Mouse (Mus musculus): ENCODE data around the gene Vps50. TPM values are rescaled to one million over a fixed set of nuclear protein-coding genes. Genes with fewer than 3 reads are reported as not detected.
"Not testable (repeated sequence)": the region's sequence is repeated elsewhere in the genome, so short reads cannot be mapped to it uniquely, and the experiment has no call there.

Vps50 gene
- total RNA-seq, 2 experiments from 2014 or later, result 16.3 to 17.8 TPM

DNA sequence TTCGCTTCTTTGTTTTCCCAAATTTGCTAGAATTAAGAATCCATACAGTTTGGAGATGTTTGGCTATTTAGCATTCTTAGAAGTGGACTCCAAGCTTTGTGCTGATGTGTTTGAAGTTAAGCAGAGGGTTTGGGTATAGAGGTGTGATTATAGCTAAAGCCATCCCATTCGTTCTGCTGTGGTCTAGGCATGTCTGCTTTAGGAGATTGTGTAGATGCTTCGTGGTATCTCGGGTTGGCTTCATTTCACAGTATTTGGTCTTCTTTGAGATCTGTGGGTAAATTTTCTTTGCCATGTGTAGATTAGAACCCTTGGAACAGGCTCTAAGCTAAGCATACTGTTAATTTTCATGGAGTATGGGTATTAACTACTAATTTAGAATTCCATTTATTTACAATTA is 30.0 kb downstream of the Vps50 start:
- no peak for DNase-seq
- intact Hi-C loops (cut with DNase I), result no loop called here

GRCm38 (mm10) chr6:3531445-3531844 is 33.3 kb downstream of the Vps50 start:
- intact Hi-C loops (cut with DNase I), result no loop called here
- DNase-seq, result no peak

DNA sequence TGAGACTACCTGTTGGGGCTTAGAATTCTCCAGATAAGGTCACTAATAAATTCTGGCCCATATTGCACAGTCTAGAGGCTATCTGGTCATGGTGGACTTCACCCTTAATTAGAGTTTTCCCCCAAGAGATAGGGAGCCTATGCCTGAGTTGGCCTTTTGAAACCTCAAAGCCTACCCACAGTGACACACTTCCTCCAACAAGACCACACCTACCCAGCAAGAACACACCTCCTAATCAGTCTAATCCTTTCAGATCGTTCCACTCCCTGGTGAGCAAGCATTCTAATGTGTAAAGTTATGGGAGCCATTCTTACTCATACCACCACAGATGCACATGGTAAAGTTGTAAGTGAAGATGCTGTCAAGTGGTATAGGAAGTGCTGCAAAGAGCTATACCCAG is 37.9 kb downstream of the Vps50 start:
- no peak for DNase-seq
- intact Hi-C loops (cut with DNase I), result no loop called here

- DNase-seq, result no peak
- intact Hi-C loops (cut with DNase I), result no loop called here
Observed at GRCm38 (mm10) chr6:3539470-3539869, 41.3 kb downstream of the Vps50 start.

DNA sequence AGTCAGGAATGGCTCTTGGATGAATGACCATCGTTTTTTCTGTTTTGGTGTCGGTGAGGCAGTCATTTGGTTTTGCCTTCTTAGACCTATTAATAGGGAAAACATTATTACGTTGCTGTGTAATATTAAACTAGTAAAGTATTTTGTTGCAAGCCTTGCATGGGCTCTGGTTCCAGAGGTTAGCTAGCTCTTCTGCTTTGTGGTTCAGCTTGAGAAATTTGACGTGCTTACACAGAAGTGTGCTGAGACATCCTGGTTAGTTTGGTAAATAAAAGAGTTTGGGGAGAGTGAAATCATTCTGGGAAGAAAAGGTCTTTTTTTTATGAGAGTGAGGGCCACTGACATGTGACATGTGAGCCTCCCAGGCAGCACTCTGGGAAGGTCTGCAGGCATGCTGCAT is 45.7 kb downstream of the Vps50 start:
- no peak for DNase-seq
- intact Hi-C loops (cut with DNase I), result no loop called here

DNA sequence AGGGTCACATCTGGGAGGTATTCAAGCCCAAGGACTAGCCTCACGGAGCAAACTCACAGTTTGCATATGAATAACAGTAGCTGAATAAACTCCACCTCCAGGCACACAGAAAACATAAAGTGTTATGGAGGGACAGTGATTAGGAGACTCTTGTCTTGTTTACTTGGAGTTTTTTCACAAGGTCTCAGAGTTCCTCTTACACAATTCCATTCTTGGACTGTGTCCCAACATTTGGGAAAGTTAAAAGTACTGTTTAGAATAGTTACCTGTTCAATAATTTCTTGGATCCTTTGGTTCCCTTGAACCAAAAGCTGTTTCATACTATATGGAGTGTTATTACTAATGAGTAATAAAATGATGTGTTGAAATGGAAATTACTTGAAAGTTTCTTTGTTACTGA is 46.8 kb downstream of the Vps50 start:
- no peak for DNase-seq
- intact Hi-C loops (cut with DNase I), result no loop called here

DNA sequence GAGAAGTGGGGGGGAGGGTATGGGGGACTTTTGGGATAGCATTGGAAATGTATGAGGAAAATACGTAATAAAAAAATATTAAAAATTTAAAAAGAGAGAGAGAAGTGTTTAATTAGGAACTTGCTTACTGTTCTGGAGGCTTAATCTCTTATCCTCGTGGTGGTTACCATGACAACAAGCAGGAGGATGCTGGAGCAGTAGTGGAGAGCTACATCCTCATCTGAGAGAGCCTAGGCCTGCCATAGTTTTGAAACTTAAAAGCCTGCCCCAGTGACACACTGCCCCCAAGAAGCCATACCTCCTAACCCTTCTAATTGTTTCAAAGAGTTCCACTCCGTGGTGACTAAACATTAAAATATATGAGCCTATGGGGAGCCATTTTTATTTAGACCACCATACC is 50.8 kb downstream of the Vps50 start:
- no peak for DNase-seq
- intact Hi-C loops (cut with DNase I), result no loop called here

DNA sequence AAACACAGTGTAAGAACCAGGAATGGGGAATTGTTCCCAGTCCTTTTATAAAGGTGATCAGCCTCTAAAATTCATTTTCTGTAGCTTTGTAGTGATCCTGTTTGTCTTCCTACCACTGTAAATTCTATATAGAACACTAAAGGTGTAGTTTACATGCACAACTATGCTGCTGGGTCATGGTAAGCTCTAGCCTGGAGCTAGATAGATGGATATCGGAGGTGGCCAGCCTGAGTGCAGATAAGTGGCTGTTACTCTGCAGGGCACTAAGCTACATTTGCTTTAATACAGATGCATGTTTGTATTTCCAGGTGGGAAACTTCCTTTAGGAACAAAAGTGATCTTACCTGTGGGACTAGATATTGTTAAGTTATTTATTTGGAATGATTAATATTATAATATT is 51.8 kb downstream of the Vps50 start:
- DNase-seq, result no peak
- intact Hi-C loops (cut with DNase I), result no loop called here

DNA sequence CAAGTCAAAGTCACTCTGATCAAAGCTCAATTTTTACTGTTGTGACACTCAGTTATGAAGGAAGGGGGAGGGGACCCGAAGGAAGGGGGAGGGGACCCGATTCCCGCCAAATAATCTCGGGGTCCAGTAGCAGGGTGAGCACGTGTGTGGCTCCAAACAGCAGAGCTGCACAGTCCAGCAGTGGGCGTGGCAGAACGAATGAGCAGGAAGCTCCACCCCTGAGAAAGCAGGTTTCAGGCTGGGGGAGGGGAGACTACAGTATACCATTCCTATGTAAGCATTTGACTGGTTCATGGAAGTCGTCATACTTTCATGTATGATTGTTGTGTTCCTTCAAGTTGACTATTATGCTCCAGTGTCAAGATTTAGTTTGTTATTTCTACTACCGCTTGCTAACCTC is 54.5 kb downstream of the Vps50 start:
- intact Hi-C loops (cut with DNase I); DNase-seq: not testable (repeated sequence)

DNA sequence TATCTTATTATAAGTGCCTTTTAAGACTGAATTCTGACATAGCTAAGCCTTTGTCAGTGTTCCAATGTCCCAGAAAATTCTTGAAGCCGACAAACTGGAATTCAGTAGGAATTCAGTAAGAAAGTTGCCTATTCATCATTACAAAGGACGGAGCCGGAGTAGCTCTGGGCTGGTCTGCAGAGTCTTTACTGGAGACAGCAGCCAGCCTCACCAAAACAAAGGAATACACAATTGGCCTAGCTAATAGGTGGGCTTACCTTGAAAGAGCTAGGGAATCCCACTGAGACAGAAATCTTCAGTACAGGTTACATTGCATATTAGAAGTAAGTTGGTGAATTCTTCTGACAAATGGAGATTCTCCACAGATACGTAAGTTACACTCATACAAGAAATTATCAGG is 59.0 kb downstream of the Vps50 start:
- no peak for DNase-seq
- intact Hi-C loops (cut with DNase I), result no loop called here

DNA sequence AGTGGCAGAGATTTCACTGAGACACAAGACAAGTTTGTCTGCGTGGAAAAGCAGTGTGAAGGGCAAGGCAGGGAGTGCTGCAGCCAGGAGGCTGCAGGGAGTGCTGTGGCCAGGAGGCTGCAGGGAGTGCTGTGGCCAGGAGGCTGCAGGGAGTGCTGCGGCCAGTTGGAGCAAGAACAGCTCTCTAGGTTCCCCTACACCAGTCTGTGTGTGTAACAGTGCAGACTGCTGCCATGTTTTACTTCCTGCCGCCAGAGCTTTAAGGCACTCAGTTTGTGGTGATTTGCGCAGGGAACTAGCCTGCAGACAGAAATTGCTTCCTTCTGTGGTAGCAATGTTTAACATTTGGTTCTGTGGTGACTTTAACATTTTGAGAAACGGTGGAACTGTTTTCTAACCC is 61.8 kb downstream of the Vps50 start:
- intact Hi-C loops (cut with DNase I), result no loop called here
- DNase-seq, result no peak

DNA sequence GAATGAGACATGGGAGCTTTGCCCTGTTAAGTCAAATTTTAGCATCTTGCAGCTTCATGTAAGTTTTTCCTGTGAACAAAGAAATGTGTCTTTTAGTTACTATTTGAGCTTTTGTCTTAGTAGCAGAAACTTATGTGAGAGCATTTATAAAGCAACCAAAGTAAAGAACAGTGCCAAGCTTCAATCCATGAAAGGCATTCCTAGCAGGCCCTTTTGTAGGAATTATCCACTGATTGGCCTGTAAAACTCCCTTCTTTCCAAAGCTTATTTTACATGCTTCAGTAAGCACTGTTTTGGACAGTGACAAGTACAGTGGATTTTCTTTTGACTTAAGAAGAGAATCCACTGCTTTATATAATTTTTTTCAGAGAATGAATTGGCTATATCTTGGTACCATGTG is 64.1 kb downstream of the Vps50 start:
- intact Hi-C loops (cut with DNase I), result no loop called here
- DNase-seq, result no peak

DNA sequence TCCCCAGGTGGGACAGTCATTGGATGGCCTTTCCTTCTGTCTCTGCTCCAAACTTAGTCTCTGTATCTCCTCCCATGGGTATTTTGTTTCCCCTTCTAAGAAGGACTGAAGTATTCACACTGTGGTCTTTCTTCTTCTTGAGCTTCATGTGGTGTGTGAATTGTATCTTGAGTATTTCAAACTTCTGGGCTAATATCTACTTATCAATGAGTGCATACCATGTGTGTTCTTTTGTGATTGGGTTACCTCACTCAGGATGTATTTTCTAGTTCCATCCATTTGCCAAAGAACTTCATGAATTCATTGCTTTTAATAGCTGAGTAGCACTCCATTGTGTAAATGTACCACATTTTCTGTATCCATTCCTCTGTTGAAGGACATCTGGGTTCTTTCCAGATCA is 65.9 kb downstream of the Vps50 start:
- intact Hi-C loops (cut with DNase I); DNase-seq: not testable (repeated sequence)

- DNase-seq, result no peak
- intact Hi-C loops (cut with DNase I), result no loop called here
Observed at GRCm38 (mm10) chr6:3565005-3565404, 66.8 kb downstream of the Vps50 start.

GRCm38 (mm10) chr6:3565667-3566066 is 67.5 kb downstream of the Vps50 start:
- no peak for DNase-seq
- intact Hi-C loops (cut with DNase I), result no loop called here

DNA sequence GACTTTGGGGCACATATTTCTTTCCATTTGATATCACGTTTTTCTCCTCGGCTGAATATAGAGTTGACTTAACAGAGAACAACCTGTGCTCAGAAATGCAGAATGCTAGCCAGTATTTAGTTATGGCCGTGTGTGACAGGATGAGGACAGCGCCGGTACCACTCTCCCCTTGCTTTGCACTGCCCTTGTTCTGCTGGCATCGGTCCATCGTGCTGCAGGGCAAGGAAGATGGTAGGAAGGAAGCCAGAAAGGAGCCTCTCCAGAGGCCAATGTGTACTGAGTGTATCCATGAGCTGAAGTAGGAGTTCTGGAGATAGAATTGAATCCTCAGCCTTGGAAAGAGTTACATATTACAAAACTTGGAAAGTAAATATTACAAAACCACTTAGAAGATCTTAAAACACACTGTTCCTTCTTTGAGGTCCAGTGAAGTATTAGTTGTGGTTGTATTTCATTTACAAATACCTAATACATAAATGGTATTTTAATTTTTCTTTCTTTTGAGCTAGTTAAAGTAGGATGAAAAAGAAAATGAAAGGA is 69.0 kb downstream of the Vps50 start:
- no peak for DNase-seq
- intact Hi-C loops (cut with DNase I), result no loop called here

- intact Hi-C loops (cut with DNase I), result no loop called here
- DNase-seq, result no peak
Observed at GRCm38 (mm10) chr6:3572221-3572815, 74.1 kb downstream of the Vps50 start.

DNA sequence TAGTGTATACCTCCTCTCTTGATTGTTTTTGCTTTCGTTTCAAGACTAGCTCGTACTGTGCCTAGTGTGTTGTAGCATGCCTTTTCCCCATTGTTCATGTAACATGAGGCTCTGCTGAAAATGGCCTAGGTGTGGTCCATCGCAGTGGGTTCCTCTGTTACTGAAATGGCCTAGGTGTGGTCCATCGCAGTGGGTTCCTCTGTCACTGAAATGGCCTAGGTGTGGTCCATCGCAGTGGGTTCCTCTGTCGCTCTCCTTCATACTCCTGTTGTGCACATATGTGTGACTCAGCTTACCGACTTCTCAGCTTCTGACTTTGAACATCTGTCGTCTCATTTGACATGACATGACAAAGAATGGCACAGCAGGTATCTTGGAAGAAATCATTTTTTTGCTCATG is 75.6 kb downstream of the Vps50 start:
- intact Hi-C loops (cut with DNase I), result no loop called here
- no peak for DNase-seq

DNA sequence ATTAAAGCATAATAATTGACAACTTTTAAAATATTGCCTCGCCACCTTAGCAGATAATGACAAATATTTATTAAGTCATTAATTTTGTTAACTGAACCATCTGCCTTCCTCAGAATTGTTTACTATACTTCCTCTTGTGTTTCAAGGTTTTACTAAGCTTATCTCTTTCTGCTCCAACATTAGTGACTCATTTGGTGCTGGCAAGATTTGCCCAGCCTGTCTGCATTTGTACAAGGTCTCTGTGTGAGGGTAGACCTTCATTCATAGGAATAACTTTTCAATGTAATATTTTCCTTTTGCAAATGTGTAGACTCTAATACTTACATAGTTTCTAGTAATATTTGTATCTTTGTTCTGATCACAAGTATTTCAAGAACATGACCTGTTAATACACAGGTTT is 87.2 kb downstream of the Vps50 start:
- no peak for DNase-seq
- intact Hi-C loops (cut with DNase I), result no loop called here

DNA sequence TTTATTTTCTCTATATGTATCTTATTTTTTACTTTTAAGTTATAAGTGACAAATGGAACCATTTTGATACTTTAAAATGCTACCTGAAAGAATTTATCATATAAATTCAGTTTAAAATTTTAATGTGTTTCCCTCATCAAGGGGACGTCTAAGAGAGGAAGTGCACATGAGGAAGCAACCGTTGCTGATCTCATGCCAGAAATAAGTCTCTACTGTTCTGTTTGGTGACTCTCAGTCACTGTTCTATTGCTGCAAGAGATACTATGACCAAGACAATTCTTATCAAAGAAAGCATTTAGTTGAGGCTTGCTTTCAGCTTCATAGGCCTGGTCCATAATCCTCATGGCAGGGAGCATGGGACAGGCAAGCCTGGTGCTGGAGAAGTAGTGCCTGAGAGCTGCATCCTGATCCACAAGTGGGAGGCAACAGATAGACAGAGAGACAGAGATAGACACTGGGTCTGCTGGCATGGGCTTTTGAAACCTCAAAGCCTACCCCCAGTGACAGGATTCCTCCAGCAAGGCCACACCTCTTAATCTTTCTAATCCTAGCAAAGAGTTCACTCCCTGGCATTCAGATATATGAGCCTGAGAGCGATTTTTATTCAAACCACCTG is 92.2 kb downstream of the Vps50 start:
- no peak for DNase-seq
- intact Hi-C loops (cut with DNase I), result no loop called here

GRCm38 (mm10) chr6:3594246-3594645 is 96.1 kb downstream of the Vps50 start:
- intact Hi-C loops (cut with DNase I), result no loop called here
- DNase-seq, result no peak

GRCm38 (mm10) chr6:3612827-3613226 is 114.6 kb downstream of the Vps50 start:
- intact Hi-C loops (cut with DNase I), result no loop called here
- DNase-seq, result no peak
